Mouse (Mus musculus) neutrophil, adult 83 days (primary cell): ENCODE data around the gene Cenpc1. TPM values are rescaled to one million over a fixed set of nuclear protein-coding genes. Genes with fewer than 3 reads are reported as not detected.

ENCODE experiments used
- total RNA-seq, 2 experiments: library from RNA; stranded (reverse); gene quantifications; one replicate each; pipeline ENCODE4 v1.2.4; 2023

Gene Cenpc1
- total RNA-seq, result 10 to 100 TPM; 17.8 to 21.2 TPM

DNA sequence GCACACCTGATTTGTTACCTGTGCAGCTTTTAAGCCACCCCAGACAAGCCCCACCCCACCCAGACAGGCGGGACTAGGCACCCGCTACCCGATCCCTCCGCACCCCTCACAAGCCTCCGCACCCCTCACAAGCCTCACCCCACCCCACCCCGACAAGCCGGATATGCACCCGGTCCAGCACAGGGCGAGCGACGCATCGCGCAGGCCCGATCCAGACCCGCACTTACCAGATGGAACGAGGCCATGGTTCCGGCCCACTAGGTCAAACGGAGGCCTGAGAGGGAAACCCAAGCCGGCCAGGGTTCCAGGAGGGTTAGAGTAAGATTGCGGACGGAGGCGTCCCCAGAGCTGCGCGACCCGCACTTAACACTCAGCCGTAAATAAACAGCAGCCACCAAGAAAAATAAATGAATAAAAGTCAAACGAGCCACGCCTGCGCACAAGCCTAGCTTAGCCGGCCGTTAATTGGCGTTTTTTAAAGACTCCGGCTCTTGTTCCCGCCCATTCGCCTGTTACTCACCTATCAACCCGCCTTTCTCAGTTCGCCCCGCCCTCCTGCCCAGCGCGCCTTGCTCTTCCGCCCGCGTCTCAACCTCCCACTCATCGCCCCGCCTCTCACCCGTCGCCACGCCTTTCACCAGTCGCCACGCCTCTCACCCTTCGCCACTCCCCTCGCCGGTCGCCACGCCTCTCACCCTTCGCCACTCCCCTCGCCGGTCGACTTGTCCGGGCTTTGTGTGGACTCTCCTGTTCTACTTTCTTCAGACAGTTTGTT, at the start of gene Cenpc1:
TSS of gene Cenpc1 (minus strand) at position 483 of the 775 bp plus-strand sequence.

DNA sequence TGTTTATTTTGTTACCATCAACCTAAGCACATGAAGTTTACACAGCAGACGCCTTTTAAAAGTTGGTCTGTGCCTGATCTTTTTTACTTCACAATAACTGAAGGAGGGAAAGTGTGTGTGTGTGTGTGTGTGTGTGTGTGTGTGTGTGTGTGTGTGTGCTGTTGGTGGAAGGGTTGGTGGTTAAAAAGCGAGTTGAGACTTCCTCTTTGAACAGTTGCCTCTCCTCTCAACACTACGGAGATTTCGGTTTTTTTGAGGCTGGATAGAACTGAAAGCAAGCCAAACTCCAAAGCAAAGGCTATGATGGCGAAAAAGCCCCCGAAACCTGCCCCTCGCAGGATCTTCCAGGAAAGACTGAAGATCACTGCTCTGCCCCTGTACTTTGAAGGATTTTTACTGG, 6.2 kb upstream of the Cenpc1 start, which contains the start of gene Stap1:
TSS of gene Stap1 (plus strand) at position 209 of the 400 bp plus-strand sequence.

Other genes starting within 250 kb of the Cenpc1 start
- gene Stap1, start 6.2 kb upstream of the Cenpc1 start, total RNA-seq, result 10 to 100 TPM; 55.8 to 57.1 TPM
- 10 to 100 TPM in 1 of 2 experiments, 1 to 10 TPM in 1; 9.6 to 10.4 TPM for gene Uba6, start 107.2 kb upstream of the Cenpc1 start, total RNA-seq
- not detected for gene Gnrhr, start 132.3 kb upstream of the Cenpc1 start, total RNA-seq
- gene Tmprss11c, start 223.7 kb upstream of the Cenpc1 start, total RNA-seq, result not detected